Mouse (Mus musculus) CD8-positive naive resting alpha-beta T cell, adult 57 days (primary cell): ENCODE results near the gene Olfr279. TPM values are rescaled to one million over a fixed set of nuclear protein-coding genes. Genes with fewer than 3 reads are reported as not detected.

Source experiments
- total RNA-seq: library from RNA; stranded (reverse); gene quantifications from one replicate; pipeline ENCODE4 v1.2.4, GENCODE M21; 2023

Gene Olfr279
- total RNA-seq: not detected

DNA sequence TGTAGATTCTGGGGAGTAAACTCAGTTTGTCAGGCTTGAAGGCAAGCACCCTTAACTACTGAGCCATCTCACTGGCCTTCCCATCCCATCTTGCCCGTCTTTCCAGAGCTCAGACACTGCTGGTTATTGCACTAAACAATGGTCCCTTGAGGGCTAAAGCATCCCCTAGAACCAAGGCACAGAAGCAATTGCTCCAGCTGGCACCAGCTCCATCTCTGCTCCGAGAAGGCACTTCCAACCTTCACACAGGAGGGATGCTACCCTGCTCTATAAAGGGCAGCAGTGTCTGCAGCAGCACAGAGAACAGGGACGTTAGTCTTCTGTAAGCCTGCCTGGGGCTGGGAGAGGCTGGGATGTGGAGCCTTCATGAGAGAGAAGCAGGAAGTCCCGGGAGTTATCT lies at the start of gene Olfr279:
Gene Olfr279 (plus strand): TSS at position 301 of the 400 bp plus-strand sequence.

DNA sequence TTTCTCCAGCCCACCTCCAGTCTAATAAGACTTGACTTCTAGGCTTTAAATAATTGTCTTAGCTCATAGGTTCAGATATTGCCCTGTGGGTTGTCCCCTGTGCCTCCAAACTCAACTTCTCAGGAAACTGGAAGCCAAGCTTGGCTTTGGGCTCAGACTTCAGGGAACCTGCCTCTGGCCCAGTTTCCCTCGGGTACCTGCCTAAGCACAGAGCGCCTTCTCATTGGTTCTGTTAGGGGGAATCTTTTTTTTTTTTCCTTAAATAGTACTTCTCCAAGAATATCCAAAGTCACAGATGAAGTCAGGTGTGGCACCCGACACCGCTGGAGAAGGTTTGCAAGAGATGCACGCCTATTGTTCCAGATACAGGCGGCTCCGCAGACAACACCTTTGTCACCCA lies 39.9 kb upstream of the Olfr279 start, which contains the start of gene Olfr281:
Gene Olfr281 (plus strand): TSS at position 301 of the 400 bp plus-strand sequence.

GRCm38 (mm10) chr15:98469596-98469995 lies 22.6 kb upstream of the Olfr279 start, which contains the start of gene OR5BS1P:
TSS of gene OR5BS1P (plus strand) at chr15:98469896.

GRCm38 (mm10) chr15:98482701-98483100 lies 9.5 kb upstream of the Olfr279 start, which contains the start of gene Lalba:
TSS of gene Lalba (minus strand) at chr15:98482721.

GRCm38 (mm10) chr15:98533881-98534627 lies 41.9 kb downstream of the Olfr279 start, which contains the start of gene Kansl2:
TSS of gene Kansl2 (minus strand) at chr15:98534264.

Other genes starting within 250 kb of the Olfr279 start
- not detected for gene H1fnt, start 235.1 kb upstream of the Olfr279 start, total RNA-seq
- not detected for gene Zfp641, start 196.2 kb upstream of the Olfr279 start, total RNA-seq
- not detected for gene Olfr285, start 175.0 kb upstream of the Olfr279 start, total RNA-seq
- gene Olfr284, start 151.4 kb upstream of the Olfr279 start, total RNA-seq: not detected
- gene Olfr283, start 111.5 kb upstream of the Olfr279 start, total RNA-seq: not detected
- not detected for gene Olfr282, start 61.2 kb upstream of the Olfr279 start, total RNA-seq
- not detected for gene Olfr281, start 39.8 kb upstream of the Olfr279 start, total RNA-seq
- not detected for gene OR5BS1P, start 22.5 kb upstream of the Olfr279 start, total RNA-seq
- not detected for gene Lalba, start 9.7 kb upstream of the Olfr279 start, total RNA-seq
- gene Kansl2, start 41.9 kb downstream of the Olfr279 start, total RNA-seq: 56.9 TPM
- 147 TPM for gene Ccnt1, start 78.5 kb downstream of the Olfr279 start, total RNA-seq
- gene 4930415O20Rik, start 78.6 kb downstream of the Olfr279 start, total RNA-seq: not detected
- gene Adcy6, start 117.7 kb downstream of the Olfr279 start, total RNA-seq: 23.4 TPM
- 0.34 TPM for gene Cacnb3, start 138.4 kb downstream of the Olfr279 start, total RNA-seq
- gene Ddx23, start 170.5 kb downstream of the Olfr279 start, total RNA-seq: 133 TPM
- gene Rnd1, start 185.1 kb downstream of the Olfr279 start, total RNA-seq: 0.64 TPM
- gene Ccdc65, start 215.8 kb downstream of the Olfr279 start, total RNA-seq: not detected
- gene Fkbp11, start 235.8 kb downstream of the Olfr279 start, total RNA-seq: 2.5 TPM